Mouse (Mus musculus) hindbrain, postnatal 0 days (tissue): ENCODE measurements around the gene Trp53rkb. TPM values are rescaled to one million over a fixed set of nuclear protein-coding genes. Genes with fewer than 3 reads are reported as not detected.

ENCODE experiments used
- ATAC-seq: fragments of 200-750 bp; cut with Nextera tagmentation; 2 replicates; pipeline ENCODE4 v1.8.0; 2017; ENCODE audit warnings: mild to moderate bottlenecking, moderate TSS enrichment, moderate library complexity
- DNase-seq: peaks from one replicate; pipeline ENCODE4 v3.0.0-alpha.2; 2015; ENCODE audit warnings: low spot score
- H3K27ac ChIP-seq: fragments of 300-500 bp; sonication (generic); 2 replicates; pipeline ENCODE4 v1.5.1; 2014; ENCODE audit warnings: mild to moderate bottlenecking
- H3K27me3 ChIP-seq: fragments of 300-500 bp; sonication (generic); 2 replicates; pipeline ENCODE4 v1.6.1; 2014; ENCODE audit warnings: low read length, mixed read lengths; ENCODE audit not compliant: insufficient read depth
- H3K36me3 ChIP-seq: fragments of 300-500 bp; sonication (generic); 2 replicates; pipeline ENCODE4 v1.6.1; 2014; ENCODE audit warnings: low read length, mixed read lengths; ENCODE audit not compliant: insufficient read depth
- H3K4me1 ChIP-seq: fragments of 300-500 bp; sonication (generic); 2 replicates; pipeline ENCODE4 v1.6.1; 2014; ENCODE audit warnings: antibody characterized with exemption, low read length, mixed read lengths; ENCODE audit not compliant: insufficient read depth
- H3K4me2 ChIP-seq: fragments of 300-500 bp; sonication (generic); 2 replicates; pipeline ENCODE4 v1.6.1; 2014; ENCODE audit warnings: low read depth, mild to moderate bottlenecking, low read length, moderate library complexity, mixed read lengths
- H3K4me3 ChIP-seq: fragments of 300-500 bp; sonication (generic); 2 replicates; pipeline ENCODE4 v1.5.1; 2014; ENCODE audit warnings: low read length
- H3K9ac ChIP-seq: fragments of 300-500 bp; sonication (generic); replicated peaks from 2 replicates; pipeline ENCODE4 v1.6.1; 2014; ENCODE audit warnings: mild to moderate bottlenecking, low read length, moderate library complexity, mixed read lengths
- H3K9me3 ChIP-seq: fragments of 300-500 bp; sonication (generic); 2 replicates; pipeline ENCODE4 v1.6.1; 2016; ENCODE audit warnings: low read length, mixed read lengths
- CTCF ChIP-seq: IDR thresholded peaks from 2 replicates; pipeline ENCODE4 v1.5.1; 2016; ENCODE audit warnings: antibody characterized with exemption, control low read depth, low read depth
- WGBS: fragments of 180-500 bp; shearing (Covaris S2); extraction: QIAGEN DNeasy Blood & Tissue Kit; methylation state at CpG from one replicate; pipeline ENCODE4 v1.1.7; 2014; 5-methylcytosine and 5-hydroxymethylcytosine counted together
- polyA plus RNA-seq: library from polyadenylated mRNA; unstranded; fragments of >200 nt; fragmentation: Nextera tagmentation; extraction: Ambion mirVana; gene quantifications from 2 replicates; pipeline ENCODE4 v1.2.1, GENCODE M21; 2015
- total RNA-seq: library from RNA; depleted of rRNA; stranded (reverse); fragments of >200 nt; gene quantifications from 2 replicates; pipeline ENCODE4 v1.2.3, GENCODE M21; 2014; rRNA removed

The Trp53rkb gene
- total and polyA plus RNA-seq, 2 experiments from 2014 or later = 7.2 to 11.3 TPM

DNA sequence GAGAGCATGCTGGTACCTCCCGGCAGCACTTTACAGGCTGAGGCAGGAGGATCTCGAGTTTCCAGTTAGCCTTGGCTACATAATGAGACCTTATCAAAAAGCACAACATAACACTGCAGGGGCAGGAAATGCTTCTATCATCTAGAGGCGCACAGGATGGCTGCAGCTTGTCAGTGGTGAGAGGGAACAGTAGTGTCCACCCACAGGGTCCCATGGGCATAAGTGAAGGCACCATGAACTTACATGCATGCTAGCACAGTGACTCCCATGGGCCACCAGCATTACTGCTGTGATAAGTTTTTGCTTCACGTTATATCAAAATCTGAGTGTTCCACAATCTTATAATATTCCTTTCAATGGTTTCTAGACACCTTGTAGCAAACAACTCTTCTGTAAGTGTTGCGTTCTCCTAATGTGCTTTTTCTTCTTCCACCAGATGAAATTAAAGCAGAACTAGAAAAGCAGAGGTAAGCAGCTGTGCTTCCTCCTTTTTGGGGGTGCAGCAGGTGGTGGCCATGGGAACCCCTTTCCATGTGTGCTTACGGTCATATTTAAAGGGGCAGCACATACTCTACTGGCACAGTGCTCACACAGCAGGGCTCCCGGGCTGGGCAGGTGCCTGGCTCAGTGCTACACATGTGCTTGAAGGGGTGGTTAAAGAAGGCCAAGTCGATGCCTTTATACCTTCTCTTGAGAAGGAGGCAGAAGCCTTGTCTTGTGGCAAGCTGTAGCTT is 34.3 kb downstream of the Trp53rkb start:
- H3K4me1 ChIP-seq = no peaks in the 10 kb centered on the region
- no peak overlapping the region for H3K4me2 ChIP-seq
- H3K36me3 ChIP-seq = no peaks in the 10 kb centered on the region
- DNase-seq (no peak), ATAC-seq (no peak)
- H3K27ac ChIP-seq = no peak overlapping the region
- H3K9me3 ChIP-seq = no peaks in the 10 kb centered on the region
- no peak overlapping the region for H3K9ac ChIP-seq
- H3K4me3 ChIP-seq = no peak overlapping the region
- TF ChIP-seq CTCF = no peak
- H3K27me3 ChIP-seq = no peaks in the 10 kb centered on the region
- 89% methylated on average over 8 of the region's 8 CpGs for WGBS

DNA sequence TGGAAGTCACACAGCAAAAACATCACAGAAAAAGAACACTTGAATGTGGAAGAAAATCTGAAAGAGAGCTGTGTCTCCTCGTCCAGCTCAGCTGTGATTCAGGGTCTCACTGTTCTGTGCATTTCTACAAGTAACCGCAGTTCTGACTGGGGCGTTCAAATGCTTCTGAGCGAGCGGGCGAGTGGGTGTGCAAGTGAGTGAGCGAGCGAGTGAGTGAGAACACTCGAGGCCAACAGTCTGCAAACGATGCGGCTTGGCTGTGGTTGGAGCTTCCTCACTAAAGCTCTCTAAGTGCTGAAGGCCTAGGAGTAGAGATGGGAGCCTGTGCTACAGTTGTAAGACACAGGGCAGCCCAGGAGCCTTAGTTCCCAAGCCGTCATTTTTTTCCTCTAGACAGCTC is 36.0 kb downstream of the Trp53rkb start:
- H3K36me3 ChIP-seq = no peaks in the 10 kb centered on the region
- no peaks in the 10 kb centered on the region for H3K4me1 ChIP-seq
- ATAC-seq (no peak), DNase-seq (no peak)
- H3K4me2 ChIP-seq = no peak overlapping the region
- no peak for TF ChIP-seq CTCF
- H3K9ac ChIP-seq = no peak overlapping the region
- 93% methylated on average over 12 of the region's 12 CpGs for WGBS
- no peaks in the 10 kb centered on the region for H3K9me3 ChIP-seq
- no peak overlapping the region for H3K27ac ChIP-seq
- no peak overlapping the region for H3K4me3 ChIP-seq
- H3K27me3 ChIP-seq = no peaks in the 10 kb centered on the region

DNA sequence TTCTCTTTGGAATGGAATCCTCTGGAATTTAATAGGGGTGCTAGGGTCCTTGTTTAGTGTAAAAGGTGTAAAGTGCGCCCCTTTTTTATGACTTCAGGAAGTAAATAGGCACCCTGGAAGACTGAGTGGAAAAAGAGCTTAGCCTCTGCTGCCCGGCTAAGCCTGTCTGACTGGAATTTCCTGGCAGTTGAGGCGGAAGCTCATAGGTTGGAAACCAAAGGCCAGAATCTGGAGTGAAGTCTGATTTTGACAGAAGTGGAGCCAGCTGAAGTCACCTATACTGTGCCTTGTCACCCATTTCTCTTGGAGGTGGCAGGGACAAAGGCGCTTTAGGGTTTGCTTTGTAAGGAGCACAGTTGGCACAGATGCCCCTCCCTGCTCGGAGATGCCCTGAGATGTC is 38.0 kb downstream of the Trp53rkb start:
- no peak for DNase-seq
- H3K36me3 ChIP-seq = no peaks in the 10 kb centered on the region
- ATAC-seq = no peak
- H3K27ac ChIP-seq = no peak overlapping the region
- H3K4me1 ChIP-seq = no peaks in the 10 kb centered on the region
- WGBS = 91% methylated on average over 5 of the region's 5 CpGs
- no peaks in the 10 kb centered on the region for H3K27me3 ChIP-seq
- H3K4me3 ChIP-seq = no peak overlapping the region
- no peak overlapping the region for H3K4me2 ChIP-seq
- H3K9ac ChIP-seq = no peak overlapping the region
- H3K9me3 ChIP-seq = no peaks in the 10 kb centered on the region
- no peak for TF ChIP-seq CTCF

DNA sequence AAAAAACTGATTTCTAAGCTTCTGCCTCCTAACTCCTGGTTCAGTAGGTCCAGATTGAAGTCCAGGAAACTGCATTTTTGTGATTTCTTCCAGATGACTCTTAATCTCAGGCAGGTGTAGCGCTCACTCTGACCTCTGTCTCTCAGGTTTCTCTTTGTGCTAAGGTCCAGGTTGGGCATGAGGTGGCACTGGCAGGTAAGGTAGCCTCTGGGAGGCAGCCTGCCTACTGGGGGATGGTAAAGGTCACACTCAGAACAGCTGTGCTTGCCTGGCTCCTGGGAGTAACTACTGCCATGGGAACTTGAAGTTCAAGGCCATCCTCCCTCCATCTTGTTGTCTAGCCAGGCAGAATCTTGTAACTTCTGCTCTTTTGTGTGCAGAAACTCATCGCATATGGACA is 41.8 kb downstream of the Trp53rkb start:
- 94% methylated on average over 2 of the region's 2 CpGs for WGBS
- TF ChIP-seq CTCF = no peak
- ATAC-seq (no peak), DNase-seq (no peak)
- 0 out of 2 replicates have a peak, but pooled peaks cover 8% of the 10 kb centered on the region for H3K36me3 ChIP-seq
- H3K4me1 ChIP-seq = no peaks in the 10 kb centered on the region
- H3K27ac ChIP-seq = no peak overlapping the region
- no peak overlapping the region for H3K4me3 ChIP-seq
- H3K9ac ChIP-seq = no peak overlapping the region
- H3K9me3 ChIP-seq = no peaks in the 10 kb centered on the region
- no peak overlapping the region for H3K4me2 ChIP-seq
- H3K27me3 ChIP-seq = no peaks in the 10 kb centered on the region

DNA sequence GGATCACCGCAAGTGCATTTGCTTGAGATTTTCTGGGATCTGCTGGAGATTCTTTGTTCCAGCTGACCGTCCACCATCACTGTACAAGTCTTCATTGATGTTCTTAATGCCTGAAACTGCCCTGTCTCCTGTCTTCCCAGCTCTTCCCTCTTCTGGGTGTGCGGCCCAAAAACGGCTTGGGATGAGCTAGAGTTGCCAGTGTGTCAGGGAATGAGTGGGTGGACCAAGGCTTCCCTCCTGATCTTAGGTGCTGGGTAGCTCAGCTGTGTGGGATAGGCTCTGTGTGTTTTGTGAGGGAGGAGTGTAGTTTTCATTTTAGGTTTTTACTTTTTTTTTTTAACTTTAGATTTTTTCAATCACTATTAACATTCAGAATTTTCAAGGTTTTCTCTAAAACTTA is 42.5 kb downstream of the Trp53rkb start:
- H3K4me3 ChIP-seq = no peak overlapping the region
- WGBS = 86% methylated on average over 4 of the region's 4 CpGs
- ATAC-seq (no peak), DNase-seq (no peak)
- no peaks in the 10 kb centered on the region for H3K9me3 ChIP-seq
- no peaks in the 10 kb centered on the region for H3K27me3 ChIP-seq
- H3K9ac ChIP-seq = no peak overlapping the region
- no peak overlapping the region for H3K27ac ChIP-seq
- no peaks in the 10 kb centered on the region for H3K4me1 ChIP-seq
- no peak for TF ChIP-seq CTCF
- no peak overlapping the region for H3K4me2 ChIP-seq
- H3K36me3 ChIP-seq = 0 out of 2 replicates have a peak, but pooled peaks cover 8% of the 10 kb centered on the region

DNA sequence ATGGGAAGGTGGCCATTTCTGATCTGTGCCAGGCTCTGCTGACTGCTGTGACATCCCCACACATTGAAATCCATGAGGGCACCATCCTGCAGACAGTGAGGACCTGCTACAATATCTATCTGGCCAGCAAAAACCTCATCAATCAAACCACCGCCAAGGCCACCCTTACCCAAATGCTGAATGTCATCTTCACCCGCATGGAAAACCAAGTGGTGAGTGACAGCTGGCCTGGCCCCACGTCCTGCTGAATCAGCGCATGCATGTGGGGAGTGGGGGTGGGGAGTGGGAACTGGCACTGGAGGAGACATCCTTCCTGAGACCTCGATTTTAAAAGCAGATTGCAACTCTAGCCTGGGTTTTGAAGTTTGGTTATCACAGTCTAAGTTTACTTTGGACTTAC is 43.2 kb downstream of the Trp53rkb start:
- H3K4me1 ChIP-seq = no peaks in the 10 kb centered on the region
- no peak overlapping the region for H3K4me3 ChIP-seq
- no peaks in the 10 kb centered on the region for H3K9me3 ChIP-seq
- no peak overlapping the region for H3K4me2 ChIP-seq
- no peak overlapping the region for H3K27ac ChIP-seq
- 50% methylated on average over 5 of the region's 5 CpGs for WGBS
- no peak for ATAC-seq
- H3K27me3 ChIP-seq = no peaks in the 10 kb centered on the region
- H3K9ac ChIP-seq = no peak overlapping the region
- 0 out of 2 replicates have a peak, but pooled peaks cover 8% of the 10 kb centered on the region for H3K36me3 ChIP-seq
- DNase-seq = no peak
- TF ChIP-seq CTCF = no peak

DNA sequence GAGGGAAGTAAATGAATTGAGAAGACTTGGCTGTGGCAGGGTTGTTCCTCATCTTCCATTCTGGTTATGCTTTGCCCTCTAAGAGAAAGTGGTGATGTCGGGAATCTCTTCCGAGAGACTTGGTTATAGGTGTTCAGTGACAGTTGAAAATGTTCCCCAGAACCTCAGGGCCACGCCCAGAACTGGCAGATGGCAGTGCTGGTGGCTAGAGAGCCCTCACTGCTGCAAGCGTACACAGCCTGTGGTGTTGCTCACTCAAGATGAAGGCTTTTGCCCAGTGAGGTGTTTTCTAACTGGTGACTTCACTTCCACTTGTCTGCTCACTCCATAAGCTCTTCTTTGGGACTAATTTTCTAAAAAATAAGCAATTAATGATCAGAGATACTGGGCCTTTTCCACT is 49.5 kb downstream of the Trp53rkb start:
- H3K27ac ChIP-seq = no peak overlapping the region
- peaks cover 3% of the 10 kb centered on the region for H3K36me3 ChIP-seq
- TF ChIP-seq CTCF = no peak
- H3K4me1 ChIP-seq = no peaks in the 10 kb centered on the region
- H3K9me3 ChIP-seq = no peaks in the 10 kb centered on the region
- no peaks in the 10 kb centered on the region for H3K27me3 ChIP-seq
- no peak for ATAC-seq
- no peak overlapping the region for H3K4me3 ChIP-seq
- no peak for DNase-seq
- no peak overlapping the region for H3K4me2 ChIP-seq
- H3K9ac ChIP-seq = no peak overlapping the region
- WGBS = 79% methylated on average over 4 of the region's 4 CpGs

Other genes with a start within 250 kb of the Trp53rkb start
- 63.2 and 66.8 TPM in 2 replicates for gene Prex1, start 78.7 kb upstream of the Trp53rkb start, total RNA-seq
- 24.1 and 24.2 TPM in 2 replicates for gene Prex1, start 78.7 kb upstream of the Trp53rkb start, polyA plus RNA-seq
- 23.4 and 26.3 TPM in 2 replicates for gene Arfgef2, start 13.1 kb downstream of the Trp53rkb start, total RNA-seq
- gene Arfgef2, start 13.1 kb downstream of the Trp53rkb start, polyA plus RNA-seq = 3.5 and 4.6 TPM in 2 replicates
- 66.1 and 78.7 TPM in 2 replicates for gene Cse1l, start 113.5 kb downstream of the Trp53rkb start, total RNA-seq
- 68.1 and 71.2 TPM in 2 replicates for gene Cse1l, start 113.5 kb downstream of the Trp53rkb start, polyA plus RNA-seq
- gene Stau1, start 203.8 kb downstream of the Trp53rkb start, total RNA-seq = 28.8 and 37.9 TPM in 2 replicates
- 81.3 and 86.0 TPM in 2 replicates for gene Stau1, start 203.8 kb downstream of the Trp53rkb start, polyA plus RNA-seq
- gene Ddx27, start 222.7 kb downstream of the Trp53rkb start, total RNA-seq = 27.5 and 29.4 TPM in 2 replicates
- 36.7 and 38.3 TPM in 2 replicates for gene Ddx27, start 222.7 kb downstream of the Trp53rkb start, polyA plus RNA-seq